Mouse (Mus musculus): Measurements from ENCODE around the gene Gpnmb. TPM values are rescaled to one million over a fixed set of nuclear protein-coding genes. Genes with fewer than 3 reads are reported as not detected.

The Gpnmb gene
- polyA plus RNA-seq, 2 experiments: 0.19 to 0.38 TPM

DNA sequence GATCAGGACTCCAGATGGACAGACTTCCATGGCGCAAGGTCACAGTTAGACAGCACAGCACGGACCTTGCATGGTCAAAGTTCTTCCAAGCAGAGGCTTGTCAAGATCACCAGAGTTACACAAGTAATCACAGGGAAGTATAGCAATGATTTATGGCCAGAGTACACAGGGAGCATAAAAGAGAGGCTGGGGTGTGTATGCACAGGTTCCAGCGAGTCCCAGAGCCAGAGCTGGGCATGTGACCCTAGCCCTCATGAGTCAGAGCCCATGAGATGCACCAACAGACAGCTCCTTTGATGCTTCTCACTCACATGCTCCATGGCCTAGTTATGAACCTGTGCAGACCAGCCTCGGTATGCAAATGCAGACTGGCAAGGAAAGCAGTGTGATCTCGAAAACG lies 8.3 kb upstream of the Gpnmb start:
- ATAC-seq (ENCODE audit: insufficient read depth) (no peak), DNase-seq (ENCODE audit: low read depth in 3 of 3, low spot score in 3 of 3) (no peak)
- Histone ChIP-seq H3K27ac (no peak overlapping the region), H3K9me3 (ENCODE audit: control insufficient read depth, low read length) (no peaks in the 10 kb centered on the region), H3K9ac (replicated peaks) (no peak overlapping the region), H3K4me2 (ENCODE audit: low read depth) (no peak overlapping the region), H3K4me1 (replicated peaks; ENCODE audit: control insufficient read depth in 2 of 2, insufficient read depth in 2 of 2, low read length in 1 of 2) (no peaks in the 10 kb centered on the region), H3K4me3 (ENCODE audit: insufficient read depth in 1 of 2, low read depth in 2 of 2, low read length in 2 of 2) (no peak overlapping the region), H3K27me3 (ENCODE audit: control insufficient read depth, insufficient read depth, low read length) (no peaks in the 10 kb centered on the region), H3K36me3 (replicated peaks; ENCODE audit: control insufficient read depth, insufficient read depth, low read depth) (no peaks in the 10 kb centered on the region)
- TF ChIP-seq CTCF (IDR thresholded peaks at IDR 0.05; ENCODE audit: low read depth) (no peak), EP300 (IDR thresholded peaks at IDR 0.05; ENCODE audit: low read depth) (no peak)
- 69% methylated on average over 6 of the region's 6 CpGs for WGBS (ENCODE audit: insufficient replicate concordance)

DNA sequence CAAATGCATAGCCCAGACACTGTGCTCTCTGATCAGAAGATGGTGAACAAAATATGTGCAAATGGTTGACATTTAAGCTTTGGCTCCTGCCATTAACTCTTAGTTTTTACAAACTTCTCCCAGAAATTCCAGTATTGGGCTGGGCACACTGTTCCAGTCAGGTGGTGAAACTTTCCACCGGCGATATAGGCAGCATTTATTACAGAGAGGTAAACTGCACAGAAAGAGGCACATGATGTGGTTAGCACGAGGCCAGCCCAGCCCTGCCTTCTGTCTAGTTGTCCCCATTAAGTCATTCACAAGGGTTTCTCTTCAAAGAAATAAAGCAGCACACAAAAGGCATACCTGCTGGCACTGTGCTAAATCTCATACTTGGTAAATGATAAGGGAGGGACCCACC lies 7.6 kb upstream of the Gpnmb start:
- ATAC-seq (ENCODE audit: insufficient read depth): no peak
- Histone ChIP-seq H3K27ac (no peak overlapping the region), H3K9ac (replicated peaks) (no peak overlapping the region), H3K36me3 (replicated peaks; ENCODE audit: control insufficient read depth, insufficient read depth, low read depth) (no peaks in the 10 kb centered on the region), H3K4me1 (replicated peaks; ENCODE audit: control insufficient read depth in 2 of 2, insufficient read depth in 2 of 2, low read length in 1 of 2) (no peaks in the 10 kb centered on the region), H3K4me3 (ENCODE audit: insufficient read depth in 1 of 2, low read depth in 2 of 2, low read length in 2 of 2) (no peak overlapping the region), H3K9me3 (ENCODE audit: control insufficient read depth, low read length) (no peaks in the 10 kb centered on the region), H3K4me2 (ENCODE audit: low read depth) (no peak overlapping the region), H3K27me3 (ENCODE audit: control insufficient read depth, insufficient read depth, low read length) (no peaks in the 10 kb centered on the region)
- no peak for DNase-seq (ENCODE audit: low read depth in 3 of 3, low spot score in 3 of 3)
- 76% methylated on average over 3 of the region's 3 CpGs for WGBS (ENCODE audit: insufficient replicate concordance)
- TF ChIP-seq CTCF (IDR thresholded peaks at IDR 0.05; ENCODE audit: low read depth): no peak
- TF ChIP-seq EP300 (IDR thresholded peaks at IDR 0.05; ENCODE audit: low read depth): no peak

DNA sequence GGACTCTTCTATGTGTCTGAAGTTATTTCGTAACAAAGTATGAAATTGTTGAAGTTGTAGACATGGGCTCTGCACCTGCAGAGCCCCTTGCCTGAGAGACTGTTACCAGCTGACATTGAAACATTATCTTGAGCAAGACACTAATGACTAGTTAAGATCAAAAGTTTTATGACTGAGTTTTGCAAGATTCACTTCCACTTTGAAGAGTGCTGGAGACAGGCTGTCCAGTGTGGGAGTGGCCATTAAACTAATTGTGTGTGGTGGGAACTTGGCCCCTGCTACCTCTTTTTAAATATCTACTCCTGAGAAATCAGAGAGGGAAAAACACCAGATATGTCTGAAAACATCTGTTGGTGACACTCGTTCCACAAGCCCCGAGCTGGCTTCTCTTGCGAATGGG lies 5.1 kb upstream of the Gpnmb start:
- ATAC-seq (ENCODE audit: insufficient read depth): no peak
- no peaks in the 10 kb centered on the region; the same call in 1 of the 2 replicates for H3K27me3 ChIP-seq (ENCODE audit: control insufficient read depth, insufficient read depth, low read length)
- H3K4me1 ChIP-seq (replicated peaks; ENCODE audit: control insufficient read depth in 2 of 2, insufficient read depth in 2 of 2, low read length in 1 of 2): no peaks in the 10 kb centered on the region
- H3K27ac ChIP-seq: no peak overlapping the region
- TF ChIP-seq CTCF (IDR thresholded peaks at IDR 0.05; ENCODE audit: low read depth) (no peak), EP300 (IDR thresholded peaks at IDR 0.05; ENCODE audit: low read depth) (no peak)
- no peak for DNase-seq (ENCODE audit: low read depth in 3 of 3, low spot score in 3 of 3)
- H3K9ac ChIP-seq (replicated peaks): no peak overlapping the region
- no peak overlapping the region for H3K4me3 ChIP-seq (ENCODE audit: insufficient read depth in 1 of 2, low read depth in 2 of 2, low read length in 2 of 2)
- 49% methylated on average over 4 of the region's 4 CpGs for WGBS (ENCODE audit: insufficient replicate concordance)
- H3K9me3 ChIP-seq (ENCODE audit: control insufficient read depth, low read length): no peaks in the 10 kb centered on the region
- no peak overlapping the region for H3K4me2 ChIP-seq (ENCODE audit: low read depth)
- no peaks in the 10 kb centered on the region for H3K36me3 ChIP-seq (replicated peaks; ENCODE audit: control insufficient read depth, insufficient read depth, low read depth)

DNA sequence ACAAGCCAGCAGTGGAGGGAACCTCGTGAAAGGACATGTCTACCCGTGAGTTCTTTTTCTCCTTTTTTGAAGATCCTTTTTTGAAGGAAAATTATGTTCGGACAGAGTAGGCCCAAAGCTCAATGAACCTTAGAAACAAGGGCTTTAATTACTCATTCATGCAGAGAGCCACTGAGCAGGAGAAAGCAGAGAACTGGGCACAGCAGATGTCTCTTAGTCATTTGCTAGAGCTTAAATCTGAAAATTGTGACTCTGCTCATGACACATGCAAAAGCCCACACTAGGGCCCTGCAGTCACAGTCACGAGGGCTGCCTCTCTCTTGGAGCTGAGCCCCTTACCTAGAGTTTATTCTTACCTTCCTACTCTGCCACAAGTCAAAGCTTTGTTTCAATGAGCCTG lies 3.6 kb upstream of the Gpnmb start:
- H3K36me3 ChIP-seq (replicated peaks; ENCODE audit: control insufficient read depth, insufficient read depth, low read depth): no peaks in the 10 kb centered on the region
- no peaks in the 10 kb centered on the region for H3K4me1 ChIP-seq (replicated peaks; ENCODE audit: control insufficient read depth in 2 of 2, insufficient read depth in 2 of 2, low read length in 1 of 2)
- no peak overlapping the region for H3K9ac ChIP-seq (replicated peaks)
- DNase-seq (ENCODE audit: low read depth in 3 of 3, low spot score in 3 of 3): no peak
- H3K4me3 ChIP-seq (ENCODE audit: insufficient read depth in 1 of 2, low read depth in 2 of 2, low read length in 2 of 2): no peak overlapping the region
- 51% methylated on average over 4 of the region's 4 CpGs for WGBS (ENCODE audit: insufficient replicate concordance)
- TF ChIP-seq EP300 (IDR thresholded peaks at IDR 0.05; ENCODE audit: low read depth): no peak
- TF ChIP-seq CTCF (IDR thresholded peaks at IDR 0.05; ENCODE audit: low read depth): no peak
- no peaks in the 10 kb centered on the region for H3K9me3 ChIP-seq (ENCODE audit: control insufficient read depth, low read length)
- H3K4me2 ChIP-seq (ENCODE audit: low read depth): no peak overlapping the region
- no peak overlapping the region for H3K27ac ChIP-seq
- no peaks in the 10 kb centered on the region; the same call in 1 of the 2 replicates for H3K27me3 ChIP-seq (ENCODE audit: control insufficient read depth, insufficient read depth, low read length)
- ATAC-seq (ENCODE audit: insufficient read depth): no peak

DNA sequence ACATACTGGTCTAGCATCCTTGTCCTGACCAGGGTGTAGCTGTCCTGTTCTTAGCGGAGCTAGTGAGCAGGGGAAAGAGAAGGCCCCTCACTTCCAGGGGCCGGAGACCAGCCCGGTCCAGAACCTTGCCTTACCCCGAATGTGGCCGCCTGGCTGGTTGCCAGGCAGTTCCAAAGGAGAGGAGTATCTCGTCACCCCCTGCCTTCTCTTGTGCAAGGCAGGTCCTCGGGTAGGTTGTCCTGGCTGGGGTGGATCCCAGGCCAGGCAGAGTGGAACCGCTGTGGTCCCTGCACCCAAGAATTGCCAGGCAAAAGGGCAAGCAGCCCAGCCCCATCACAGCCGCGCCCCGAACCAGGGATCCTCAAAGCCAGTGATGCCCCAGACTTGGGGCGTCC lies 919 bp downstream of the Gpnmb start:
- no peak overlapping the region for H3K4me2 ChIP-seq (ENCODE audit: low read depth)
- H3K27me3 ChIP-seq (ENCODE audit: control insufficient read depth, insufficient read depth, low read length): no peaks in the 10 kb centered on the region; the same call in 1 of the 2 replicates
- no peaks in the 10 kb centered on the region for H3K4me1 ChIP-seq (replicated peaks; ENCODE audit: control insufficient read depth in 2 of 2, insufficient read depth in 2 of 2, low read length in 1 of 2)
- whole genome bisulfite sequencing (ENCODE audit: insufficient replicate concordance): 46% methylated on average over 12 of the region's 12 CpGs
- H3K9me3 ChIP-seq (ENCODE audit: control insufficient read depth, low read length): no peaks in the 10 kb centered on the region
- no peaks in the 10 kb centered on the region for H3K36me3 ChIP-seq (replicated peaks; ENCODE audit: control insufficient read depth, insufficient read depth, low read depth)
- no peak overlapping the region for H3K4me3 ChIP-seq (ENCODE audit: insufficient read depth in 1 of 2, low read depth in 2 of 2, low read length in 2 of 2)
- ATAC-seq (ENCODE audit: insufficient read depth) (no peak), DNase-seq (ENCODE audit: low read depth in 3 of 3, low spot score in 3 of 3) (no peak)
- TF ChIP-seq EP300 (IDR thresholded peaks at IDR 0.05; ENCODE audit: low read depth): no peak
- TF ChIP-seq CTCF (IDR thresholded peaks at IDR 0.05; ENCODE audit: low read depth): no peak
- H3K27ac ChIP-seq: no peak overlapping the region
- no peak overlapping the region for H3K9ac ChIP-seq (replicated peaks)
